In genomic region chr10:24834634-24835371, GRCm38 (mm10) we compare ENCODE assay signal across 8 mouse cellular contexts. TPM values are rescaled to one million over a fixed set of nuclear protein-coding genes. Genes with fewer than 3 reads are reported as not detected.
A peak's percentile ranks its signal among the peaks of the same experiment; 100 is the strongest.
DNase-seq lines count a peak whose midpoint lies in the region; ATAC-seq lines count a peak whose summit lies in the region.

No protein-coding gene starts in this region.

- no peak overlapping the region for H3K9ac ChIP-seq in heart, embryonic 12.5 days
- H3K9ac ChIP-seq in hindbrain, embryonic 13.5 days: no peak overlapping the region
- H3K9ac ChIP-seq in midbrain, embryonic 14.5 days (replicated peaks; ENCODE audit: low read length): no peak overlapping the region

- intact Hi-C loops in heart, postnatal 10 days (cut with DNase I): loop anchor here (5.0 kb wide), 1 partner anchor 38 kb away; no protein-coding TSS in a partner anchor

- 19% methylated on average over 4 of the region's 4 CpGs for WGBS in heart, embryonic 12.5 days
- 17% methylated on average over 4 of the region's 4 CpGs for WGBS in hindbrain, embryonic 13.5 days
- 7% methylated on average over 4 of the region's 4 CpGs for WGBS in midbrain, embryonic 14.5 days

- peak overlapping the region; percentile 43 for H3K4me2 ChIP-seq in heart, embryonic 12.5 days
- H3K4me2 ChIP-seq in hindbrain, embryonic 13.5 days: peak overlapping the region; percentile 46
- peak overlapping the region; percentile 50 for H3K4me2 ChIP-seq in midbrain, embryonic 14.5 days (ENCODE audit: low read length)

- no peak overlapping the region for H3K4me3 ChIP-seq in heart, embryonic 12.5 days
- H3K4me3 ChIP-seq in brown adipose tissue, adult 24 weeks (ENCODE audit: insufficient read depth, low read depth, low read length): peak overlapping the region; percentile 34
- peak overlapping the region; percentile 24; the same call in 1 of the 2 replicates for H3K4me3 ChIP-seq in hindbrain, embryonic 13.5 days
- peak overlapping the region; percentile 22; the same call in 1 of the 2 replicates for H3K4me3 ChIP-seq in midbrain, embryonic 14.5 days (replicated peaks; ENCODE audit: low read depth, low read length)

- H3K27ac ChIP-seq in heart, embryonic 12.5 days (ENCODE audit: poor library complexity, severe bottlenecking): no peak overlapping the region
- 0 out of 2 replicates have a peak overlapping the region, but pooled peaks have one; percentile 42 for H3K27ac ChIP-seq in brown adipose tissue, adult 24 weeks (replicated peaks; ENCODE audit: low read depth, low read length)
- H3K27ac ChIP-seq in hindbrain, embryonic 13.5 days: no peak overlapping the region; the same call in 1 of the 2 replicates
- no peak overlapping the region for H3K27ac ChIP-seq in midbrain, embryonic 14.5 days (replicated peaks; ENCODE audit: low read depth, low read length)

- ATAC-seq in heart, embryonic 12.5 days (ENCODE audit: insufficient number of reproducible peaks, low FRiP score): no peak
- no peak for ATAC-seq in hindbrain, embryonic 13.5 days (ENCODE audit: low FRiP score)
- ATAC-seq in midbrain, embryonic 14.5 days (ENCODE audit: low FRiP score, low TSS enrichment): no peak
- ATAC-seq in megakaryocyte-erythroid progenitor cell, adult 5-6 weeks (replicated peaks; ENCODE audit: low FRiP score, low TSS enrichment, poor library complexity, severe bottlenecking): no peak

- no peaks in the 10 kb centered on the region for H3K27me3 ChIP-seq in heart, embryonic 12.5 days (replicated peaks)
- H3K27me3 ChIP-seq in hindbrain, embryonic 13.5 days: no peaks in the 10 kb centered on the region
- no peaks in the 10 kb centered on the region for H3K27me3 ChIP-seq in midbrain, embryonic 14.5 days (ENCODE audit: control insufficient read depth, insufficient read depth, low read length)

- no peaks in the 10 kb centered on the region for H3K36me3 ChIP-seq in heart, embryonic 12.5 days
- no peaks in the 10 kb centered on the region for H3K36me3 ChIP-seq in hindbrain, embryonic 13.5 days
- H3K36me3 ChIP-seq in midbrain, embryonic 14.5 days (ENCODE audit: control insufficient read depth, insufficient read depth, low read length): no peaks in the 10 kb centered on the region

- peaks cover 16% of the 10 kb centered on the region for H3K4me1 ChIP-seq in heart, embryonic 12.5 days (replicated peaks)
- H3K4me1 ChIP-seq in brown adipose tissue, adult 24 weeks (ENCODE audit: control insufficient read depth, insufficient read depth, insufficient read length, low read length): peaks cover 3% of the 10 kb centered on the region; the same call in 1 of the 2 replicates
- peaks cover 20% of the 10 kb centered on the region for H3K4me1 ChIP-seq in hindbrain, embryonic 13.5 days (replicated peaks)
- H3K4me1 ChIP-seq in midbrain, embryonic 14.5 days (ENCODE audit: control insufficient read depth, insufficient read depth, low read length): peaks cover 16% of the 10 kb centered on the region

- DNase-seq in heart, postnatal 10 days: no peak
- peak; percentile 23 for DNase-seq in midbrain, embryonic 14.5 days
- DNase-seq in c-Kit-positive CD71-positive TER-119-positive erythroid progenitor cells, embryonic 14.5 days (ENCODE audit: low spot score): no peak
- DNase-seq in layer of hippocampus, postnatal 10 days (ENCODE audit: low spot score in 2 of 2): no peak

- H3K9me3 ChIP-seq in heart, embryonic 12.5 days (replicated peaks): 0 out of 2 replicates have a peak, but pooled peaks cover 2% of the 10 kb centered on the region
- no peaks in the 10 kb centered on the region for H3K9me3 ChIP-seq in hindbrain, embryonic 13.5 days
- H3K9me3 ChIP-seq in midbrain, embryonic 14.5 days (ENCODE audit: control insufficient read depth, low read length): no peaks in the 10 kb centered on the region

RNA-seq across cellular contexts. Expression of gene Enpp3, which starts 7.8 kb away (rescaled TPM):
- 1.7 and 2.2 TPM in 2 replicates for polyA plus RNA-seq in heart, embryonic 12.5 days (2016; fragmentation: Nextera tagmentation; extraction: Ambion mirVana)
- total RNA-seq in heart, postnatal 10 days (2021): 1 to 10 TPM; 7.6 to 8.3 TPM
- polyA plus RNA-seq in brown adipose tissue, adult 24 weeks (2012; ENCODE audit: insufficient read depth, insufficient read length, missing spikeins): 2.2 and 5.0 TPM in 2 replicates
- polyA plus RNA-seq in hindbrain, embryonic 13.5 days (2015; fragmentation: Nextera tagmentation; extraction: Ambion mirVana): 4.2 and 4.6 TPM in 2 replicates
- polyA plus RNA-seq in midbrain, embryonic 14.5 days (2014; fragmentation: Nextera tagmentation; extraction: Ambion mirVana): 2.5 and 4.1 TPM in 2 replicates
- total RNA-seq in layer of hippocampus, postnatal 10 days (2021): 1 to 10 TPM in 1 of 2 experiments, under 1 TPM in 1; 0.76 to 1.3 TPM
- total RNA-seq in megakaryocyte-erythroid progenitor cell, adult 5-6 weeks (2014; fragmentation: Nextera tagmentation): 1.2 and 2.3 TPM in 2 replicates
- total RNA-seq in megakaryocyte-erythroid progenitor cell, adult 5-6 weeks (2017): 1.4 TPM in 2 replicates

RNA-seq across cellular contexts. Expression of gene Med23, which starts 35.0 kb away (rescaled TPM):
- polyA plus RNA-seq in heart, embryonic 12.5 days (2016; fragmentation: Nextera tagmentation; extraction: Ambion mirVana): 15.8 and 16.9 TPM in 2 replicates
- total RNA-seq in heart, postnatal 10 days (2021): 10 to 100 TPM; 18.7 to 19.9 TPM
- 8.2 and 10.4 TPM in 2 replicates for polyA plus RNA-seq in brown adipose tissue, adult 24 weeks (2012; ENCODE audit: insufficient read depth, insufficient read length, missing spikeins)
- 28.1 and 28.5 TPM in 2 replicates for polyA plus RNA-seq in hindbrain, embryonic 13.5 days (2015; fragmentation: Nextera tagmentation; extraction: Ambion mirVana)
- 28.2 and 35.9 TPM in 2 replicates for polyA plus RNA-seq in midbrain, embryonic 14.5 days (2014; fragmentation: Nextera tagmentation; extraction: Ambion mirVana)
- 10 to 100 TPM; 27.9 to 29.0 TPM for total RNA-seq in layer of hippocampus, postnatal 10 days (2021)
- total RNA-seq in megakaryocyte-erythroid progenitor cell, adult 5-6 weeks (2014; fragmentation: Nextera tagmentation): 24.5 and 36.0 TPM in 2 replicates
- 25.3 and 25.7 TPM in 2 replicates for total RNA-seq in megakaryocyte-erythroid progenitor cell, adult 5-6 weeks (2017)
